Mouse (Mus musculus) MEL (cell line): Measurements from ENCODE around the gene Zfp280d. TPM values are rescaled to one million over a fixed set of nuclear protein-coding genes. Genes with fewer than 3 reads are reported as not detected.

Experiments used
- DNase-seq: peaks from one replicate; pipeline ENCODE4 v3.0.0; 2011; ENCODE audit warnings: low read depth, low spot score
- H3K27ac ChIP-seq: 2 replicates; pipeline ENCODE4 v1.5.1; 2012; ENCODE audit warnings: low read depth, mild to moderate bottlenecking, control low read depth, low read length, moderate library complexity; ENCODE audit not compliant: control insufficient read depth
- H3K27me3 ChIP-seq, 2 experiments: fragments of 150-350 bp in 1 of 2; sonication (generic) in 1 of 2; 2 replicates each; pipeline ENCODE4 v1.6.1; 2012; ENCODE audit warnings: low read length in 2 of 2, mild to moderate bottlenecking in 2 of 2, improper control_type of control experiment in 1 of 2, moderate library complexity in 1 of 2; ENCODE audit not compliant: insufficient read depth in 2 of 2, control insufficient read depth in 1 of 2
- H3K36me3 ChIP-seq, 2 experiments: 2 replicates each; pipeline ENCODE4 v1.6.1; 2012 to 2014; ENCODE audit warnings: low read length in 2 of 2, improper control_type of control experiment in 1 of 2, inconsistent platforms in 1 of 2, mild to moderate bottlenecking in 1 of 2; ENCODE audit not compliant: insufficient read depth in 2 of 2, control insufficient read depth in 1 of 2
- H3K4me1 ChIP-seq, 2 experiments: fragments of 150-350 bp in 1 of 2; sonication (generic) in 1 of 2; 2 replicates each; pipeline ENCODE4 v1.6.1; 2012; ENCODE audit warnings: low read length in 2 of 2, improper control_type of control experiment in 1 of 2, mild to moderate bottlenecking in 1 of 2; ENCODE audit not compliant: insufficient read depth in 2 of 2, control insufficient read depth in 1 of 2
- H3K4me3 ChIP-seq, 2 experiments: fragments of 150-350 bp in 1 of 2; sonication (generic) in 1 of 2; 2 replicates each; pipeline ENCODE4 v1.5.1; 2012; ENCODE audit warnings: low read depth in 2 of 2, low read length in 2 of 2, mild to moderate bottlenecking in 2 of 2, moderate library complexity in 2 of 2, control low read depth in 1 of 2, improper control_type of control experiment in 1 of 2; ENCODE audit not compliant: control insufficient read depth in 1 of 2, insufficient read depth in 1 of 2
- H3K79me2 ChIP-seq: 2 replicates; pipeline ENCODE4 v1.6.1; 2012; ENCODE audit warnings: mild to moderate bottlenecking, low read length, moderate library complexity; ENCODE audit not compliant: control insufficient read depth, poor library complexity, insufficient read depth
- H3K9ac ChIP-seq: 2 replicates; pipeline ENCODE4 v1.6.1; 2012; ENCODE audit warnings: low read depth, mild to moderate bottlenecking, control low read depth, low read length, moderate library complexity; ENCODE audit not compliant: control insufficient read depth, poor library complexity, severe bottlenecking
- H3K9me3 ChIP-seq: fragments of 150-350 bp; sonication (generic); replicated peaks from 2 replicates; pipeline ENCODE4 v1.6.1; 2012; ENCODE audit warnings: mild to moderate bottlenecking, low read length, improper control_type of control experiment, moderate library complexity; ENCODE audit not compliant: insufficient read depth
- BHLHE40 ChIP-seq: IDR thresholded peaks from 2 replicates; pipeline ENCODE4 v1.6.1; 2012; ENCODE audit warnings: low read depth, mild to moderate bottlenecking, inconsistent platforms, low read length, improper control_type of control experiment, borderline replicate concordance
- CHD1 ChIP-seq: IDR thresholded peaks from 2 replicates; pipeline ENCODE4 v1.6.1; 2012; ENCODE audit warnings: low read depth, mild to moderate bottlenecking, inconsistent platforms, low read length, improper control_type of control experiment
- CHD2 ChIP-seq: IDR thresholded peaks from 2 replicates; pipeline ENCODE4 v1.6.1; 2011; ENCODE audit warnings: low read length, improper control_type of control experiment
- E2F4 ChIP-seq: IDR thresholded peaks from 2 replicates; pipeline ENCODE4 v1.6.1; 2011; ENCODE audit warnings: low read depth, low read length, improper control_type of control experiment, borderline replicate concordance
- ELF1 ChIP-seq: IDR thresholded peaks from 2 replicates; pipeline ENCODE4 v1.6.1; 2014; ENCODE audit warnings: low read depth, mild to moderate bottlenecking, inconsistent platforms, low read length, improper control_type of control experiment, moderate library complexity
- EP300 ChIP-seq, 2 experiments: IDR thresholded peaks; 2 replicates each; pipeline ENCODE4 v1.6.1; 2011; ENCODE audit warnings: improper control_type of control experiment in 2 of 2, low read length in 2 of 2, low read depth in 1 of 2, mild to moderate bottlenecking in 1 of 2
- ETS1 ChIP-seq: IDR thresholded peaks from 2 replicates; pipeline ENCODE4 v1.6.1; 2012; ENCODE audit warnings: low read depth, mild to moderate bottlenecking, inconsistent platforms, low read length, improper control_type of control experiment, moderate library complexity
- GABPA ChIP-seq: IDR thresholded peaks from 2 replicates; pipeline ENCODE4 v1.6.1; 2012; ENCODE audit warnings: low read depth, mild to moderate bottlenecking, inconsistent platforms, low read length, improper control_type of control experiment, moderate library complexity
- HCFC1 ChIP-seq: IDR thresholded peaks from 2 replicates; pipeline ENCODE4 v1.6.1; 2012; ENCODE audit warnings: low read depth, mild to moderate bottlenecking, inconsistent platforms, low read length, improper control_type of control experiment, moderate library complexity
- JUND ChIP-seq: IDR thresholded peaks from 2 replicates; pipeline ENCODE4 v1.6.1; 2011; ENCODE audit warnings: low read depth, mild to moderate bottlenecking, improper control_type of control experiment, low read length
- KAT2A ChIP-seq: conservative IDR thresholded peaks from 2 replicates; pipeline ENCODE4 v1.6.1; 2012; ENCODE audit warnings: low read depth, low read length, improper control_type of control experiment, inconsistent platforms
- MAX ChIP-seq: IDR thresholded peaks from 2 replicates; pipeline ENCODE4 v1.6.1; 2011; ENCODE audit warnings: low read length, improper control_type of control experiment
- MEF2A ChIP-seq: IDR thresholded peaks from 2 replicates; pipeline ENCODE4 v1.6.1; 2014; ENCODE audit warnings: low read depth, mild to moderate bottlenecking, inconsistent platforms, low read length, improper control_type of control experiment; ENCODE audit not compliant: poor library complexity, insufficient replicate concordance, severe bottlenecking; ENCODE audit errors: extremely low read depth
- MXI1 ChIP-seq: IDR thresholded peaks from 2 replicates; pipeline ENCODE4 v1.6.1; 2011; ENCODE audit warnings: mild to moderate bottlenecking, low read depth, low read length, improper control_type of control experiment
- MYB ChIP-seq: IDR thresholded peaks from 2 replicates; pipeline ENCODE4 v1.6.1; 2011; ENCODE audit warnings: mild to moderate bottlenecking, low read depth, low read length, improper control_type of control experiment
- MYC ChIP-seq: IDR thresholded peaks from 2 replicates; pipeline ENCODE4 v1.6.1; 2011; ENCODE audit warnings: low read depth, mild to moderate bottlenecking, low read length, improper control_type of control experiment, moderate library complexity
- NRF1 ChIP-seq: IDR thresholded peaks from 2 replicates; pipeline ENCODE4 v1.6.1; 2014; ENCODE audit warnings: low read depth, mild to moderate bottlenecking, inconsistent platforms, low read length, improper control_type of control experiment, moderate library complexity; ENCODE audit not compliant: poor library complexity, insufficient read depth, severe bottlenecking
- POLR2AphosphoS5 ChIP-seq: IDR thresholded peaks from 2 replicates; pipeline ENCODE4 v1.6.1; 2012; ENCODE audit warnings: low read depth, borderline replicate concordance, mild to moderate bottlenecking, inconsistent platforms, low read length, moderate library complexity, mixed read lengths
- RAD21 ChIP-seq: IDR thresholded peaks from 2 replicates; pipeline ENCODE4 v1.6.1; 2011; ENCODE audit warnings: mild to moderate bottlenecking, low read depth, low read length, improper control_type of control experiment
- RCOR1 ChIP-seq: IDR thresholded peaks from 2 replicates; pipeline ENCODE4 v1.6.1; 2012; ENCODE audit warnings: low read depth, mild to moderate bottlenecking, inconsistent platforms, low read length, improper control_type of control experiment
- SIN3A ChIP-seq: IDR thresholded peaks from 2 replicates; pipeline ENCODE4 v1.6.1; 2012; ENCODE audit warnings: low read length, improper control_type of control experiment, inconsistent platforms
- SMC3 ChIP-seq: IDR thresholded peaks from 2 replicates; pipeline ENCODE4 v1.6.1; 2011; ENCODE audit warnings: low read depth, low read length, improper control_type of control experiment
- TAL1 ChIP-seq: IDR thresholded peaks from 2 replicates; pipeline ENCODE4 v1.6.1; 2012; ENCODE audit warnings: mild to moderate bottlenecking, inconsistent platforms, low read length, moderate library complexity, mixed read lengths
- TBP ChIP-seq: IDR thresholded peaks from 2 replicates; pipeline ENCODE4 v1.8.0; 2011; ENCODE audit warnings: low read depth, low read length, improper control_type of control experiment
- TCF12 ChIP-seq: IDR thresholded peaks from 2 replicates; pipeline ENCODE4 v1.6.1; 2014; ENCODE audit warnings: low read depth, mild to moderate bottlenecking, inconsistent platforms, low read length, improper control_type of control experiment, moderate library complexity
- UBTF ChIP-seq: IDR thresholded peaks from 2 replicates; pipeline ENCODE4 v1.6.1; 2012; ENCODE audit warnings: low read depth, mild to moderate bottlenecking, inconsistent platforms, low read length, improper control_type of control experiment, moderate library complexity, borderline replicate concordance; ENCODE audit not compliant: insufficient read depth
- USF1 ChIP-seq: IDR thresholded peaks from 2 replicates; pipeline ENCODE4 v1.6.1; 2014; ENCODE audit warnings: low read depth, mild to moderate bottlenecking, inconsistent platforms, low read length, improper control_type of control experiment, moderate library complexity
- USF2 ChIP-seq, 2 experiments: IDR thresholded peaks; 2 replicates each; pipeline ENCODE4 v1.6.1; 2011 to 2012; ENCODE audit warnings: improper control_type of control experiment in 2 of 2, low read length in 2 of 2, borderline replicate concordance in 1 of 2, inconsistent platforms in 1 of 2, low read depth in 1 of 2, mild to moderate bottlenecking in 1 of 2; ENCODE audit not compliant: insufficient read depth in 1 of 2
- ZC3H11A ChIP-seq: IDR thresholded peaks from 2 replicates; pipeline ENCODE4 v1.6.1; 2012; ENCODE audit warnings: low read depth, mild to moderate bottlenecking, inconsistent platforms, low read length, improper control_type of control experiment
- ZNF384 ChIP-seq: IDR thresholded peaks from 2 replicates; pipeline ENCODE4 v1.6.1; 2012; ENCODE audit warnings: low read depth, mild to moderate bottlenecking, inconsistent platforms, low read length, improper control_type of control experiment
- polyA plus RNA-seq, 2 experiments: library from polyadenylated mRNA; stranded (reverse) in 1 of 2; unstranded in 1 of 2; fragments of >175 nt in 1 of 2; fragments of >200 nt in 1 of 2; gene quantifications; 2 replicates each; pipeline versions ENCODE4 v1.2.1 to v1.2.4; 2012; ENCODE audit warnings: low replicate concordance in 2 of 2, low read depth in 1 of 2; ENCODE audit not compliant: insufficient read length in 2 of 2, insufficient read depth in 1 of 2, missing spikeins in 1 of 2
- total RNA-seq: library from RNA; depleted of rRNA; stranded (reverse); fragments of 300-350 nt; gene quantifications from 2 replicates; pipeline ENCODE4 v1.2.3, GENCODE M21; 2012

Zfp280d gene
- total and polyA plus RNA-seq, 3 experiments: 16.2 to 592 (median 20.6) TPM

- Histone ChIP-seq H3K79me2 (no peaks in the 10 kb centered on the region), H3K4me1 (peaks cover 8 to 32% of the 10 kb centered on the region in 2 experiments), H3K9me3 (no peaks in the 10 kb centered on the region), H3K27ac (no peak overlapping the region), H3K4me3 (no peak overlapping the region), H3K27me3 (no peaks in the 10 kb centered on the region), H3K9ac (no peak overlapping the region), H3K36me3 (peaks cover 37 to 42% of the 10 kb centered on the region in 2 experiments)
- no peak for DNase-seq
- TF ChIP-seq HCFC1 (no peak), ZC3H11A (no peak), TAL1 (no peak), NRF1 (no peak), EP300 (IDR thresholded peaks at IDR 0.05; ENCODE audit: low read depth in 1 of 2, low read length in 2 of 2) (no peak), GABPA (no peak)
Observed at GRCm38 (mm10) chr9:72333221-72333620, 58.6 kb downstream of the Zfp280d start.

GRCm38 (mm10) chr9:72336069-72336468, 61.4 kb downstream of the Zfp280d start:
- DNase-seq: peak; percentile 90
- Histone ChIP-seq H3K27me3 (no peaks in the 10 kb centered on the region), H3K4me1 (peaks cover 8 to 32% of the 10 kb centered on the region in 2 experiments), H3K9ac (no peak overlapping the region), H3K9me3 (no peaks in the 10 kb centered on the region), H3K4me3 (no peak overlapping the region), H3K36me3 (peaks cover 44 to 45% of the 10 kb centered on the region in 2 experiments), H3K27ac (peak overlapping the region; percentile 88), H3K79me2 (no peaks in the 10 kb centered on the region)
- TF ChIP-seq UBTF (no peak), ELF1 (no peak), E2F4 (no peak), RAD21 (no peak), MXI1 (peak; percentile 77), NRF1 (no peak), ETS1 (peak; percentile 98), POLR2AphosphoS5 (no peak), RCOR1 (peak; percentile 76; the same call in 1 of the 2 replicates), JUND (no peak), KAT2A (no peak), ZNF384 (peak; percentile 94), MEF2A (0 out of 2 replicates have a peak, but pooled peaks have one; percentile 72), USF1 (no peak), SMC3 (no peak), CHD2 (no peak), EP300 (IDR thresholded peaks at IDR 0.05; ENCODE audit: low read depth in 1 of 2, low read length in 2 of 2) (peak; percentile 92 to 96), USF2 (IDR thresholded peaks at IDR 0.05; ENCODE audit: borderline replicate concordance in 1 of 2, insufficient read depth in 1 of 2, low read depth in 1 of 2, low read length in 2 of 2) (no peak), TCF12 (peak; percentile 84), TBP (no peak), MYC (0 out of 2 replicates have a peak, but pooled peaks have one; percentile 35), BHLHE40 (no peak; the same call in 1 of the 2 replicates), SIN3A (peak; percentile 93), TAL1 (peak; percentile 19; the same call in 1 of the 2 replicates), HCFC1 (peak; percentile 30; the same call in 1 of the 2 replicates), CHD1 (no peak), MAX (no peak), MYB (peak; percentile 98)
